Mouse (Mus musculus) liver, adult 2 months (tissue): ENCODE results near the gene Sgk1. TPM values are rescaled to one million over a fixed set of nuclear protein-coding genes. Genes with fewer than 3 reads are reported as not detected.

Experiments
- DNase-seq: peaks from one replicate; pipeline ENCODE4 v3.0.0-alpha.2; 2011; ENCODE audit warnings: low read depth, low spot score; ENCODE audit errors: extremely low read depth
- H3K27ac ChIP-seq: fragments of 200-500 bp; replicated peaks from 2 replicates; pipeline ENCODE4 v1.5.1; 2012; ENCODE audit warnings: low read depth, mild to moderate bottlenecking, control low read depth, inconsistent platforms, low read length; ENCODE audit not compliant: insufficient read depth
- H3K27me3 ChIP-seq: fragments of 200-500 bp; 2 replicates; pipeline ENCODE4 v1.6.1; 2012; ENCODE audit warnings: mild to moderate bottlenecking, moderate library complexity, low read length, inconsistent platforms; ENCODE audit not compliant: control insufficient read depth, insufficient read depth
- H3K36me3 ChIP-seq: fragments of 200-500 bp; 2 replicates; pipeline ENCODE4 v1.6.1; 2012; ENCODE audit warnings: low read length, inconsistent platforms; ENCODE audit not compliant: control insufficient read depth, insufficient read depth
- H3K4me1 ChIP-seq: fragments of 200-500 bp; 2 replicates; pipeline ENCODE4 v1.6.1; 2011; ENCODE audit warnings: low read length; ENCODE audit not compliant: control insufficient read depth, insufficient read depth
- H3K4me3 ChIP-seq: fragments of 200-500 bp; 2 replicates; pipeline ENCODE4 v1.5.1; 2011; ENCODE audit warnings: low read depth, mild to moderate bottlenecking, control low read depth, low read length, moderate library complexity; ENCODE audit not compliant: insufficient read depth
- H3K79me2 ChIP-seq: fragments of 200-500 bp; 2 replicates; pipeline ENCODE4 v1.6.1; 2012; ENCODE audit warnings: inconsistent platforms, mild to moderate bottlenecking, low read length, moderate library complexity; ENCODE audit not compliant: control insufficient read depth, insufficient read depth
- H3K9ac ChIP-seq: fragments of 200-500 bp; 2 replicates; pipeline ENCODE4 v1.6.1; 2012; ENCODE audit warnings: low read depth, mild to moderate bottlenecking, control low read depth, inconsistent platforms, low read length
- CTCF ChIP-seq: fragments of 200-500 bp; IDR thresholded peaks from 2 replicates; pipeline ENCODE4 v1.5.1; 2011; ENCODE audit warnings: low read depth, low read length, control low read depth
- POLR2A ChIP-seq: fragments of 200-500 bp; IDR thresholded peaks from 2 replicates; pipeline ENCODE4 v1.6.1; 2011; ENCODE audit warnings: low read length, control low read depth; ENCODE audit not compliant: insufficient read depth; ENCODE audit errors: extremely low read depth
- WGBS: fragments of 180-500 bp; shearing (Covaris S2); methylation state at CpG from one replicate; pipeline ENCODE4 v1.1.7; 2018; 5-methylcytosine and 5-hydroxymethylcytosine counted together
- polyA plus RNA-seq: library from polyadenylated mRNA; depleted of rRNA; stranded (reverse); fragments of >200 nt; gene quantifications from 2 replicates; pipeline ENCODE4 v1.2.3, GENCODE M21; 2012
- total RNA-seq: library from RNA; depleted of rRNA; stranded (reverse); fragments of >200 nt; gene quantifications from 2 replicates; pipeline ENCODE4 v1.2.3, GENCODE M21; 2014

Gene Sgk1
- total and polyA plus RNA-seq, 2 experiments = 8.9 to 20.9 TPM

- H3K4me3 ChIP-seq = no peak overlapping the region
- H3K36me3 ChIP-seq = no peaks in the 10 kb centered on the region
- H3K4me1 ChIP-seq = peaks cover 6% of the 10 kb centered on the region; the same call in 1 of the 2 replicates
- no peak overlapping the region for H3K9ac ChIP-seq
- H3K27me3 ChIP-seq = no peaks in the 10 kb centered on the region
- DNase-seq = peak; percentile 54
- no peaks in the 10 kb centered on the region for H3K79me2 ChIP-seq
- no peak for TF ChIP-seq POLR2A
- TF ChIP-seq CTCF = no peak
- no peak overlapping the region for H3K27ac ChIP-seq
- 33% methylated on average over 12 of the region's 12 CpGs for WGBS
These were observed 54.7 kb downstream of the Sgk1 start for GRCm38 (mm10) chr10:21936513-21937221.

- no peak for DNase-seq
- Histone ChIP-seq H3K36me3 (no peaks in the 10 kb centered on the region), H3K4me1 (peaks cover 6% of the 10 kb centered on the region; the same call in 1 of the 2 replicates), H3K27me3 (no peaks in the 10 kb centered on the region), H3K9ac (no peak overlapping the region), H3K27ac (no peak overlapping the region), H3K79me2 (no peaks in the 10 kb centered on the region), H3K4me3 (no peak overlapping the region)
- TF ChIP-seq CTCF (no peak), POLR2A (no peak)
- 32% methylated on average over 9 of the region's 9 CpGs for WGBS
These were observed 55.2 kb downstream of the Sgk1 start for GRCm38 (mm10) chr10:21937222-21937605.

- no peaks in the 10 kb centered on the region for H3K36me3 ChIP-seq
- peaks cover 6% of the 10 kb centered on the region; the same call in 1 of the 2 replicates for H3K4me1 ChIP-seq
- no peak overlapping the region for H3K27ac ChIP-seq
- no peaks in the 10 kb centered on the region for H3K79me2 ChIP-seq
- no peak overlapping the region for H3K4me3 ChIP-seq
- H3K27me3 ChIP-seq = no peaks in the 10 kb centered on the region
- no peak for DNase-seq
- 96% methylated on average over 4 of the region's 4 CpGs for WGBS
- TF ChIP-seq POLR2A (no peak), CTCF (no peak)
- no peak overlapping the region for H3K9ac ChIP-seq
These were observed 56.2 kb downstream of the Sgk1 start for GRCm38 (mm10) chr10:21938166-21938565.

GRCm38 (mm10) chr10:21941235-21941634 is 59.3 kb downstream of the Sgk1 start:
- Histone ChIP-seq H3K9ac (no peak overlapping the region), H3K79me2 (no peaks in the 10 kb centered on the region), H3K27ac (no peak overlapping the region), H3K4me3 (no peak overlapping the region), H3K4me1 (peaks cover 6% of the 10 kb centered on the region; the same call in 1 of the 2 replicates), H3K27me3 (no peaks in the 10 kb centered on the region), H3K36me3 (no peaks in the 10 kb centered on the region)
- DNase-seq = no peak
- no peak for TF ChIP-seq CTCF
- no peak for TF ChIP-seq POLR2A
- 70% methylated on average over 3 of the region's 3 CpGs for WGBS

- WGBS = 96% methylated on average over 6 of the region's 6 CpGs
These were observed 61.2 kb downstream of the Sgk1 start for GRCm38 (mm10) chr10:21943145-21943700.

GRCm38 (mm10) chr10:21945195-21945594 is 63.2 kb downstream of the Sgk1 start:
- no peak for DNase-seq
- no peak overlapping the region for H3K4me3 ChIP-seq
- no peaks in the 10 kb centered on the region for H3K36me3 ChIP-seq
- H3K79me2 ChIP-seq = no peaks in the 10 kb centered on the region
- no peaks in the 10 kb centered on the region for H3K27me3 ChIP-seq
- H3K27ac ChIP-seq = no peak overlapping the region
- no peaks in the 10 kb centered on the region; the same call in 1 of the 2 replicates for H3K4me1 ChIP-seq
- H3K9ac ChIP-seq = no peak overlapping the region
- WGBS = 68% methylated on average over 1 of the region's 1 CpGs
- TF ChIP-seq POLR2A (no peak), CTCF (no peak)

More at GRCm38 (mm10) chr10:21943145-21943700, 61.2 kb downstream of the Sgk1 start:
- Histone ChIP-seq H3K4me1 (no peaks in the 10 kb centered on the region; the same call in 1 of the 2 replicates), H3K4me3 (no peak overlapping the region), H3K27me3 (no peaks in the 10 kb centered on the region), H3K9ac (no peak overlapping the region), H3K79me2 (no peaks in the 10 kb centered on the region), H3K36me3 (no peaks in the 10 kb centered on the region), H3K27ac (no peak overlapping the region)
- no peak for DNase-seq
- TF ChIP-seq CTCF = no peak
- no peak for TF ChIP-seq POLR2A
